Mouse (Mus musculus) heart, postnatal 14 days (tissue): ENCODE results near the gene 4930519G04Rik. TPM values are rescaled to one million over a fixed set of nuclear protein-coding genes. Genes with fewer than 3 reads are reported as not detected.
"Not testable (repeated sequence)": the region's sequence is repeated elsewhere in the genome, so short reads cannot be mapped to it uniquely, and the experiment has no call there.

Experiments used
- DNase-seq, 2 experiments: peaks; one replicate each; pipeline ENCODE4 v3.0.0; 2021 to 2022
- intact Hi-C: fragments of 180-260 bp; cut with DNase I; formaldehyde crosslinking; loops from one replicate; pipeline ENCODE4 v1.15.1; 2025
- long read RNA-seq, 2 experiments: library from polyadenylated mRNA; stranded (forward); transcript quantifications; one replicate each; pipeline ENCODE4 v2.0.0; 2021
- total RNA-seq, 2 experiments: library from RNA; stranded (reverse); gene quantifications; 2 replicates each; pipeline ENCODE4 v1.2.3; 2021

4930519G04Rik gene
- total RNA-seq, result not detected
- long read RNA-seq, experiment 1, result 0 reads
- long read RNA-seq, experiment 2, result 0 reads

DNA sequence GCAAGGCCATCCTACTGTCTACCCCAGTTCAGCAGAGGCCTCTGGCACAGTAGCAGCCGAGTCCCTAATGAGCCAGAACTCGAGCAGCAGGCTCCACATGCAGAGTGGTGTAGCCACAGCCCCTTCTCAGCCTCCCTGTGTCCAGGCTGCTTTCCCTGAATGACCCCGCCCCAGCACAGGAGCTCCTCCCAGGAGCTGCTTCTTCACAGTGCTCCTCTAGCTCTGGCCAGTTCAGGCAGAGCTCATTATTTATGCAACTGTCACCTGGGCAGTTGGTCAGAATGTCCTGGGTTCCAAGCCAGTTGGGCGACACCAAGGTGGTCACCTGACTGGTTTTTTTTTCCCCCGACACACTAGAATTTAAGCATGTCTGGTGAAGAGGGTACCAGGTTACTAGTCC lies at the start of gene 4930519G04Rik:
4930519G04Rik (plus strand) TSS at position 301 of the 400 bp plus-strand sequence.
- intact Hi-C loops, DNase-seq: not testable (repeated sequence)

DNA sequence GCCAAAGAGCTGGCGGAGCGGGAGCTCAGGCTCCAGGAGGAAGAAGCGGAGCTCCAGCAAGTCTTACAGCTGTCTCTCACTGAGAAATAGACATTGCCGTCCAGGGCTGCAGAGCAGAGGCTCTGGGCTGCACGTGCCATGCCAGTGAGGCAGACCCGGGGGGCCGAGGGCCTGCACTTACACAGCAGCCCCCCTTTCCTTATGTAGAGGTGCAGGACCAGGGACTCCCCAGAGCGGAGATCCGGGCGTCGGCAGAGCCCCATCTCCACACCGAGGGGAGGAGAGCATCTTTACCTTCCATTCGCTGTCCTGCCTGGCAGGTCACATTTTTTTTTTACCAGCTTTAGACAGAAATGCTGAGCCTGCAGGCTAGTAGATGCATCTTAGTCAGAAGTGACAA lies 49.1 kb upstream of the 4930519G04Rik start:
- no peak for DNase-seq

DNA sequence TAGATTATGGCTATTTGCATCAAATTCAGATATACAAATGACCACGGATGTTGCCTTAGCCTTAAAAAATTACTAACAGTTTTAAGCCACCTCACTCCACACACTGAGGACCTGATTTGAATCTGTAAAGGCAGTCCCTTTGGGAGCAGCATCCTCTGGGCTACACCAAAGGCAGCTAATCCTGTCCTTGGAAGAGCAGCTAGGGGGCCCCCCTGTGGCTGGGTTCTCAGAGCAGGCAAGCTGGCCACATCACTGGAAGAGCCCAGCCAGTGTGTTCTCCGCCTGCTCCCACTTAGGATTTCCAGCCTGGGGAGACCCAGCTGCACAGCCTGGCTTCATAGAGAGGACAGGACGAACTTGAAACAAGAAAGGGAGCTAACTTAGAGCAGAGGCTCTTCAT lies 48.5 kb upstream of the 4930519G04Rik start:
- intact Hi-C loops, result loop anchor here (2.0 to 5.0 kb wide), 2 partner anchors 30 to 98 kb away; partner anchors contain the start of genes Ankrd13a, Git2 and Tchp
- peak; percentile 63 to 67 for DNase-seq

More for the DNA sequence above, 49.1 kb upstream of the 4930519G04Rik start:
- intact Hi-C loops, result loop anchor here (2.0 to 5.0 kb wide), 2 partner anchors 30 to 97 kb away; partner anchors contain the start of genes Ankrd13a, Git2 and Tchp

DNA sequence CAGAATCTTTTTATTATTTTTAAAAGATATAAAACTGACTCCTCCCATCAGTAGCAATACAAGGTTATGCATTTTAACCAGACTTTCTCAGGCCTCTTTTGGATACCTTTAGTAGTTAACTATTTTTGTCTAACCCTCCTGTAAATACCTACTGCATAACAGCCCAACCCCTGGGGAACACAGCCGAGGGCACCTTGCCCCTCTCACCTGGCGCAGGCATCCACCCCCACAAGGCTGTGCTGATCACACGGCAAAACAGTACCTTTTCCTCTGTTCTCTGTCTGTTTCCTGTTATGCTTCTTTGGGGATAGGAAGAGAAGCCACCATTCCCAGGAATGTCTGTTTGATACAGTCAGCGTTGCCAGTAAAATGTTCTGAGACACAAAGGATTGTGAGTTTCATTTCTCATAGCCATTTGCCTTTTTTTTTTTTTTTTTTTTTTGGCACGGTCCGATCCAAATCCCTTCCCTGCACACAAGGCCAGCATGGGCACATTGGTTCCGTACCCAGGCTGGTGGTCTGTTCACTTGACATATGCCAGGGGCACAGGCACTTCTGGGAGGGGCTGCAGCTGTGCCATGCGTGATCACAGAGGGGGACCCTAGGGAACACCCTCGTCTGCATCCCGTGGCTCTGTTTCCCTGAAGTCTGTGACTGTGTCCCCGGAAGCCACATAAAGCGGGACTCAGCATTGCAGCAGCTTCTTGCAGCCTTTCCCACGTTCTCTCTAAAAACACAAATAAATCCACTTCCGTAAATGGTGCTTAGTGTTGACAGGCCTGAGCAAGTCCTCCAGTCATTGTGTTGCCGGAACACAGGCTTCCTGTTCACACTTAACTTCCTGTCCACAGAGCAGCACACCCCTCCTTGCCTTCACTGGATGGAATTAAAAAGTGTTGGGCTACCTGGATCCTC lies 47.8 kb upstream of the 4930519G04Rik start:
- DNase-seq, result peak; percentile 38 to 41
- intact Hi-C loops, result loop anchor here (2.0 kb wide), 1 partner anchor 31 kb away; the partner anchor contains the start of genes Ankrd13a and Git2

DNA sequence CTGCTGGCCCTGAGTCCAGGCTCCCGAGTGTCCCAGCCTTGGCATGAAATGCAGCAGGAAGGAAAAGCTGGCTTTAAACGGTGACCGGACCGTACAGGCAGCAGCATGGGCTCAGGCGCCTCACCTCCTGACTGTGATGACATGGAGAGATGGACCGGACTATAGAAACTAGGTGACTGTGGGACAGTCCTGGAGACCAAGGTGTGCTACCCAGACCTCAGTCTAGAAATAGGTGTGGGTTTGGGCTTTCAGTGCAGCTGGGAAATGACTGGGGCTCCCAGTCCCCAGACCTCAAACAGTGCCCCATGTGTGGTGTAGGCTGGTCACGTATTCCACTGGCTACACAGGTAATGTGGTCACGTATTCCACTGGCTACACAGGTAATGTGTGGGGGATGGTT lies 46.8 kb upstream of the 4930519G04Rik start:
- DNase-seq, result no peak
- intact Hi-C loops, result no loop called here

DNA sequence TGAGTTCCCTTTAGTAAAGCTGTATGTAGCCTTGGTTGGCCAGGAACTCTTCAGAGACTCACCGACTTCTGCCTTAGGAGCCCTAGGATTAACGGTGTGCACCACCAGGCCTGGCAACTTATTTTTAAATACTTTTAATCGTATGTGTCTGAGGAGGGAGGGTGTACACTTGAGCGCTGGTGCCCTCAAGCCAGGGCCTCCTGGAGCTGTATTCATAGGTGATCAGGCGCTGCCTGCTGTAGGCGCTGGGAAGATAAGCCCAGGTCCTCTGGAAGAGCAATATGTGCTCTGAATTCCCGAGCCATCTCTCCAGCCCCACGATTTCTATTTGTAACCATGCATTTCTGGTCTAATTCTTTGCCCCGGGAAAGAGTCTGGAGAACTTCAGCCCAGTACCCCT lies 46.4 kb upstream of the 4930519G04Rik start:
- DNase-seq, result no peak
- intact Hi-C loops, result no loop called here

DNA sequence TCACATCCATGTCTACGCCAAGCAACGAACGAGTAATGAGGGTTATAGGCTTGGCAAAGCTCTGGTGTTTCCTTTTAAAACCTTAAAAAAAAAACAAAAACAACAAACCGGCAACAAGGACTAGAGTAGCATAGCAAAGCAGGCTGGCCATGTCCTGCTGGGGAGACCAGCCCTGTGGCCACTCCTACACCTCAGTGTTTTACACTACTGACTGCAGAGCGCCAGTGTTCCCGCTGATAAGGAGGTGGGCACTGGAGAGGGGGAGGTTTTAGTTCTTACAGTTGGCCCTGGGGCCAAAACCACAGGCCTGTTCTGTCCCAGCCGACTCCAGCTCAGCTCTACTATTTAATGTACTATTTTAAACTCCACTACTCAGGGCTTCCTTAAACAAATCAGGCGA lies 46.0 kb upstream of the 4930519G04Rik start:
- intact Hi-C loops, result no loop called here
- no peak for DNase-seq

DNA sequence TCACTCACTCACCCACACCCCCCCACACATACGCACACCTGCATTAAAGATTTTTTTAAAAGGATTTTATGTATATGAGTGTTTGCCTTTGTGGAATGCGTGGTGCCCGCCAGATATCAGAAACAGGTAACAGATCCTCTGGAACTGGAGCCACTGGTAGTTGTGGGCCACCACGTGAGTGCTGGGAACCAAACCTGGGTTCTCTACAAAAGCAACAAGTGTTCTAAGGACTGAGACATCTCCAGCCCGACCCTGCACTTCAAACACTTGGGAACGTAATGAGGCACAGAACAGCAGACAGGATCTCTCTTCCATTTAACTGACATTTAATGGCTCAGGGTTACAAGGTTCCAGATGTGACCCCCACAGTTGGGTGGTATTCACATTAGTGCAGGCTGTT lies 45.6 kb upstream of the 4930519G04Rik start:
- intact Hi-C loops, result no loop called here
- no peak for DNase-seq

DNA sequence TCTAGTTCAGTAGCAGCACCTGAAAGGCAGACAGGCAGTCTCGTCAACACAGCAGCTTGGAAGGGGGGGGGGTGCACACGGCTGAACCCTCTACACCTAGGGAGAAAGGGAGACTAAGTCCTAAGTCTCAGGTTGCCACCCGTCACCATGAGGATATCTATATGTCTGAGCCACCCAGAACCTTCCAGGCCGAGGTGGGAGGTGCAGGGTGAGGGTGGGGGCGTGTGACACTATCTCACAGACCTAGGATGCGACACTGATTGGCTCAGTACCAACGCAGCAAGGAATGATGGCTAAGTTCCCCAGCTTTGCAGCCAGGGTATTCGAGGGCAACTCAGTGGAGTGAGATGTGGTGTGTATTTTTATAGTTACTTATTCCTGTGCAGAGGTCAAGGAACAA lies 45.1 kb upstream of the 4930519G04Rik start:
- DNase-seq, result no peak
- intact Hi-C loops, result no loop called here

DNA sequence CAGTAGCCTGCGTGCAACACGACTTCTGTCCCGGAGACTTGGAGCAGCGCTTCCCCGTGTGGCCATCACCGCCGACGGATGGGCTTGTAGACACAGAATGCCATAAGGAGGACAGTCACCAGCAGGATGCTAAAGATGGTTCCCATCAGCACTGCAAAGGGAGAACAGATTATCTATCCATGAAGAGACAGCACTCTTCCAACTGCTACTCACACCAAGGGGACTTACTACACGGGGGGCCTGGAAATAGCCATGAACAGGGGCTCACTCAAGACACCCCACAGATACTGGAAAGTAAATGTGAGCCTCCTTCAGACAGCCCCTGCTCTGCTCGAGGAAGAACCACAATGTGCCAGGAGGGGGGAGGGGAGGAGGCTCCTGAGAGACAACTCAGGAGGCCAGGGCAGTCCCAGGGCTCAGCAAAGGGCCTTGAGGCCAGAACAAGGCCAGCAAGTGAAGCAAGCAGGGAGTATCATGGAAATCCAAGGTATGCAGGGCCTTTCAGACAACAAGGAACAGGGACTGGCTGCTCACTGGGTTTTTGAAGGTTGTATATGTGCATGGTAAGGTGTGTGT lies 44.2 kb upstream of the 4930519G04Rik start:
- no peak for DNase-seq
- intact Hi-C loops, result no loop called here

DNA sequence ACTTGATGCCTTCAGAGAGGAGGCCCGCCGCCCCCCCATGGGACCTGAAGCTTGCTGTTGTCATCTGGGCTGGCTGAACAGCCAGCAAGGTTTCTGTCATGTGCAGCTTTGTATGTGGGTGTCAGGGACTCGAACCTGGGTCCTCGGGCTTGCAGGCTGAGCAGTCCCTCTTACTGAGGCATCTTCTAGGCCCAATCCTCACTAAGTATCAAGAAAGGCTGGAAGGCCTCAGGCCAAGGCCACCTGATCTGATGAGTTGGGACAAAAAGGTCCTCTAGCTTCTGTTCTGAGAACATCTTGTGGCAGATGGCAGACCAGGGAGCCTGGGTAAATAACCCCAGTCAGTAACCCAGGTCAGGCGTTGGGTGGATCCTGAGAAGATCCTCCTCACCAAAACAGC lies 43.6 kb upstream of the 4930519G04Rik start:
- DNase-seq, result no peak
- intact Hi-C loops, result no loop called here

DNA sequence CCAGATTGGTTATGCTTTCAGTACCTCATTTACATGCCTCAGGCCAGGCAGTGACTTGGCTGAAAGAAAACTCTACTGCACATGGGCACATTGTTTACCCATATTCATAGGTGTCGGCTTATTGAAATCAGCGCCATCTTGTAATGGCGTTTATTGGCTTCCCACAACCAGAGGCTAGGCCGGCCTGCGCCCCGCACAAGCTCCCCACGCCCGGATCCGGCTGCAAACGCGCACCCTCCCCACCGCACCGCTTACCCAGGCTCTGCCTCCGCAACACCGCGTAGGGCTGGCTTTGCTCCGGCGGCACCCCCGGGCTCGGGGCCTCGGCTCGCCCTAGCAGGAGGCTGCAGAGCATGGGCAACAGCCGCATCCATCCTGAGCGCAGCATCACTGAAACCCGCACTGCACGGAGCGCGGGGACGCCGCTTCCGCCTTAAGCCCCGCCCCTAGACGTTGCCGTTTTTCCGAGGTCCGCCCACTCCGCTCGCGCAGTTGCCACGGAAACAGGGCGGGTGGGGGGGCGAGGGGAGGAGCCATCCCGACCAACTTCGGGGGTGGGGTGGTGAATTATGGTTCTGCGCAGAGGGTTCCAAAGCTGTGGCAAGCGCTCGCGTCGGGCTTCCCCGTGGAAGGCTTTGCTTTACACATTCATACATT lies 39.8 kb upstream of the 4930519G04Rik start:
- intact Hi-C loops, result no loop called here
- DNase-seq, result peak; percentile 85 to 89

DNA sequence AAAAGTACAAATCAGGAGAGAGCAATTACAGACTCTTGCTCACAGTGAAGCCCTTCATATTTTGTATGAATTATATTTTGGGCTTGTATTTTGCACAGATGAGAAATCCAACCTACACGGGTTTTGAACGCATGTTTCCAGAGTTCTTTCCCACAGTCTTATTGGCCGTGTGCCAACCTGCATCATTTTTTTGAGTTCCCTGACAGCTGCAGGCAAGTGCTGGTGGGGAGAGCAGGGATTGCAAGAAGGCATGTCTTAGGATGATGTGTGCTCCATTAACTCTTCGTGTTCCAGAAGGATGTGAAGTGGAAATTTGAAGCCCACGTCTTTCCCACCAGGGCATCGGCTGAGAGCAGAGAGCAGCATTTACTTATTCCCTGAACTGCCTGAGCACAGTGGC lies 36.9 kb upstream of the 4930519G04Rik start:
- DNase-seq, result no peak
- intact Hi-C loops, result no loop called here

DNA sequence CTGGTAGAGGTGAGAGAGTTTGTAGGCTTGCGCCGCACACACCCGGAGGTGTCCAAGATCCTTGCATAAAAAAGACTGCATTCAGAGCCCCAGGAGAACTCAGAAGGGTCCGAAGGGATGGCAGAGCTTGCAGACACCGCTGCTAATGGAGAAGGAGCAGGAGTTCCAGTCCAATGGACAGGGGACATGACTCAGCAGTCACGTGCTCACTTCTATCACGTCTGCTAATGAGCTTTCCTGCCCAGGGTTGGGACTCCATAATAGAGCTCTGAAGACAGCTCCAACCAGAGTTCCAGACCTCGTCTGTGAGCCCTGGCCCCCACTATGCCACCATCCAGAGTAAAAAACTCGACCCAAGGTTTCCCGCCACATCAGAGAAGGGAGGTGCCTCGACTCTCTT lies 35.3 kb upstream of the 4930519G04Rik start:
- DNase-seq, result no peak
- intact Hi-C loops, result no loop called here

DNA sequence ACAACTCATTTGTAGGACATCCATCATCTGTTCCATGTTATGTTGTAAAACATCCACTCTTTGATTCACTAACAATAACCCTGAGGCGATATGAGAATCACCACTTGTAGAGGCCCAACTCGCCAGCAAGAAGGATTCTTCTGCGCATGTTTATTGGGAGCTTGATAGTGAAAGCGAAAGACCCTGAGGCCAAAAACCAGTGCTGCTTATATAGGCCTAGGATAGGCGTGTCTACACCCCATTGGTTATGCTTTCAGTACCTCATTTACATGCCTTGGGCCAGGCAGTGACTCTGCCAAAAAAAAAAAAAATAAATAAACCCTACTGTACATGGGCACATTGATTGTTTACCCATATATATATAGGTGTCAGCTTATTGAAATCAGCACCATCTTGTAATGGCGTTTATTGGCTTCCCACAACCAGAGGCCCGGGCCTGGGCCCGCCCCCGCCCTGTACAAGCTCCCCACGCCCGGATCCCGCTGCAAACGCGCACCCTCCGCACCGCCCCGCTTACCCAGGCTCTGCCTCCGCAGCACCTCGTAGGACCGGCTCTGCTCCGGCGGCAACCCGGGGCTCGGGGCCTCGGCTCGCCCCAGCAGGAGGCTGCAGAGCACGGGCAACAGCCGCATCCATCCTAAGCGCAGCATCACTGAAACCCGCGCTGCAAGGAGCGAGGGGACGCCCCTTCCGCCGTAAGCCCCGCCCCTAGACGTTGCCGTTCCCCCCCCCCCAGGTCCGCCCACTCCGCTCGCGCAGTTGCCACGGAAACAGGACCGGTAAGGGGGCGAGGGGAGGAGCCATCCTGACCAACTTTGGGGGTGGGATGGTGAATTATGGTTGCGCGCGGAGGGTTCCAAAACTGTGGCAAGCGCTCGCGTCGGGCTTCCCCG lies 30.4 kb upstream of the 4930519G04Rik start, which contains the start of gene 1500011B03Rik:
1500011B03Rik (minus strand) TSS at position 673 of the 893 bp plus-strand sequence.
- intact Hi-C loops, result no loop called here
- peak; percentile 65 to 74 for DNase-seq

DNA sequence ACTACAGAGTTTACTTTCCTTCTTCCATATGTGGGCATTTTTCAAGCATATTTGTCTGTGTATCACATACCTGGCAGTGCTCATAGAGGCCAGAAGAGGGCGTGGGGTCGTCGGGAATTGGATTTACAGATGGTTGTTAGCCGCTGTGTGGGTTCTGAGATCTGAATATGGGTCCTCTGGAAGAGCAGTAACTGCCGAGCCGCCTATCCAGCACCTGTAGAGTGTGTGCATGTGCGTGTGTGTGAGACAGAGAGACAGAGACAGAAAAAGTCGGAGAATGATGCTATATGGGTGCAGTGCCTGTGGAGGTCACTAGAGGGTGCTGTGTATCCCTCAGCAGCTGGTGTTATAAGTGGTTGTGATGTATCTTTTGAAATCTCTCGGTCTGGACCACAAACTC lies 29.3 kb upstream of the 4930519G04Rik start:
- DNase-seq, result peak; percentile 25 to 39
- intact Hi-C loops, result loop anchor here (2.0 kb wide), 1 partner anchor 35 kb away; the partner anchor contains the start of gene Gm9936

DNA sequence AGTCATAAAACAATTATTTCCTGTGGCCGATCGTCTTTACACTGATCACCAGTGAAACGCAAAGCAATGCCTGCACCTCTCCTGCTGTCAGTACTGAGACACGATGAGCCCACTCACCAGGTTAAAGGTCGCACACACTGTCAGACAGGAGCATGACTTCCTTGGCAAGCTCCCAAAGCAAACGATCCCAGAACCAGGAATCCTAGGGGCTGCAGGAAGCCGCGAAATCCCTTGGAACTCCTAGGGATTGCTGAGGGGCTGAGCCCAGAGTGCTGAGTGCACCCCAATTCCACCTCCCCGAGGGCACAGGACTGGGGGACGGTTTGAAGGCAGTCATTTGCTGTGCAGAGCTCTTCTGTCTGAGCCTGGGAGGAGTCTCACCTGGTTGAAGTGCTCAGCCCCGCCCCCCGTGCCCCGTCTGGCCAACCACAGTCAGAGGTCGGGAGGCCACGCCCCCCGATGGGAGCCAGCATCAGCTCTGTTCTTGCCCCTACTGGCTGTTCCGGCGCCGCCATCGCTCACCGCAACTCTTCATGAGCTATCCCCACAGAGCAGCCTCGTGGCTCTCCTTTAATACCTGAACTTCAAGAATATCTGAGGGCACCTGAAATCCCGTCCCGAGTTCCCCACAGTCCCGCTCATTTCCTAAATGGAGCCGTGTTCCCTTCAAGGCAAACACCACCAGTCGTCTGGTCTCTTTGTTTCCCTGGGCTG lies 27.3 kb upstream of the 4930519G04Rik start:
- peak; percentile 45 to 52 for DNase-seq
- intact Hi-C loops, result loop anchor here (2.0 kb wide), 1 partner anchor 33 kb away; the partner anchor contains the start of gene Gm9936

DNA sequence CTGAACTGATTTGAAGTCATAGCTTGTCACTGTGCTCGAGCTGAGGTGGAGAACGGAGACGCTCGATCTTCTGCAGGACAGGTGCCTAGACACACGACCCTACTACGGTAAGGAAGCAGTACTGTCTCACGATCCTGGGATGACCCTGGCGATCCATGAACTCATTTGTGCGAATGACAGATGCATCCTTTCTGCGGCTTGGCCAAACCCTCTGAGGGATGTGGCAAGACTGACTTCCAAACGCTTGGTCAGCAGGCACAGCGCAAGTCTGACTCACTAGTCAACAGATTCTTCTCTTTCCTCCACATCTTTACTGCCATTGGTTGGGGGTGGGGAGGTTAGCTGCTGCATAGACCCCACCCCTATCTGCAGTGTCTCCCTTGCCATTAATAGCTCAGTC lies 26.0 kb upstream of the 4930519G04Rik start:
- intact Hi-C loops, result no loop called here
- DNase-seq, result no peak

DNA sequence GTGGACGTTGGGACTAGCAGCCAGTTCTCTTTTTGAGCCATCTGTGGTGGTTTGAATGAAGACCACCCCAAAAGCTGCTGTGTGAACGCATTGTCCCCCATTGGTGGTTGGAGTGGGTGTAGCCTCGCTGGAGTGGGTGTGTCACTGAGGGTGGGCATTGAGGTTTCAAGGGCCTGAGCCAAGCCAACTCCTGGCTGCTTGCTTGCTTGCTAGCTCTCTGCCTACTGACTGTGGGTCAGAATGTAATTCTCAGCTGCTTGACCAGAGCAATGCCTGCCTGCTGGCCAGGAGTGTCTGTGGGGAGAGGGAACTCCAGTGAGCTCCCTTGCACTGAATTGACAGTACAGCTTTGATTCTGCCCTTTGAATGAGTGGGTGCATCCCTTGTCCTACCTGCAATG lies 23.7 kb upstream of the 4930519G04Rik start:
- no peak for DNase-seq
- intact Hi-C loops, result no loop called here
